Mouse (Mus musculus) kidney, adult 11 months (tissue): Measurements from ENCODE around the gene Zfp974.
"Not testable (repeated sequence)": the region's sequence is repeated elsewhere in the genome, so short reads cannot be mapped to it uniquely, and the experiment has no call there.

Experiments
- DNase-seq: peaks from one replicate; pipeline ENCODE4 v3.0.0; 2022

The Zfp974 gene

GRCm38 (mm10) chr7:27928818-27929695, at the start of gene Zfp974:
Gene Zfp974, minus strand, starts transcription at chr7:27929460.
- DNase-seq: peak; percentile 37

- not testable (repeated sequence) for DNase-seq
These were observed 20.2 kb upstream of the Zfp974 start for GRCm38 (mm10) chr7:27949451-27949850.

- DNase-seq: not testable (repeated sequence)
These were observed 12.6 kb upstream of the Zfp974 start for GRCm38 (mm10) chr7:27941869-27942268.

- DNase-seq: not testable (repeated sequence)
These were observed 4.5 kb upstream of the Zfp974 start for GRCm38 (mm10) chr7:27933800-27934158.

GRCm38 (mm10) chr7:27933050-27933799, 4.0 kb upstream of the Zfp974 start:
- no peak for DNase-seq

DNA sequence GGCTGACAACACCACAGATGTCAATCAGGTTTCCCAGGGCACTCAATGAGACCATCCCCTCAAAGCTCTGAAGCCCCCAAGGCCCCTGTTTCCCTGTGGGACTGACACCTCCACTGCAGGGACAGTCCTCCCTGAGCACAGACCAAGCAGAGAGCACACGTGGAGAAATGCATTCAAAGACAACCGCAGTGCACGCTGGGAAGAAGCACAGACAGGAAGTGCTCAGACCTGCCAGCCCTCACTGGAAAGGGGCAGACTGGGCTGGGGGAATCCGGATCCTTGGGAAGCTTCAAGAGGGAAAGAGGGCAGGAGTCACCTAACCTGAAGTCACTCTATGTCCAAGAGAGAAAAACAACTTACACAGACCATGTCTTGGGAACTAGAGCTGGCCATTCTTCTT, 2.2 kb downstream of the Zfp974 start:
- DNase-seq: not testable (repeated sequence)

DNA sequence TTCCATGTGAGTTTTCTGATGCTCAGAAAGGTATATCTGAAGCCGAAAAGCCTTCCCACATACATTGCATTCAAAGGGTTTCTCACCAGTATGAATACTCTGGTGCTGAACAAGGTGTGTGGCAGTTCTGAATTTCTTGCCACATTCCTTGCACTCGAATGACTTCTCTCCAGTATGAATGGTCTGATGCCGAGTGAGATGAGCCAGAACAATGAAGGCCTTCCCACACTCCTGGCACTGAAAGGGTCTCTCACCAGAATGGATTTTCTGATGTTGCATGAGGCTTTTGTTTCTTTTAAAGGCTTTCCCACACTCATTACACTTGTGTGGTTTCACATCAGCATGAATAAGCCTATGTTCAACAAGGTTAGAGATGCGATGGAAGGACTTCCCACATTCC, 18.3 kb downstream of the Zfp974 start:
- not testable (repeated sequence) for DNase-seq

GRCm38 (mm10) chr7:27905061-27905848, 24.0 kb downstream of the Zfp974 start:
- DNase-seq: no peak

- no peak for DNase-seq
These were observed 28.7 kb downstream of the Zfp974 start for GRCm38 (mm10) chr7:27900601-27901000.

DNA sequence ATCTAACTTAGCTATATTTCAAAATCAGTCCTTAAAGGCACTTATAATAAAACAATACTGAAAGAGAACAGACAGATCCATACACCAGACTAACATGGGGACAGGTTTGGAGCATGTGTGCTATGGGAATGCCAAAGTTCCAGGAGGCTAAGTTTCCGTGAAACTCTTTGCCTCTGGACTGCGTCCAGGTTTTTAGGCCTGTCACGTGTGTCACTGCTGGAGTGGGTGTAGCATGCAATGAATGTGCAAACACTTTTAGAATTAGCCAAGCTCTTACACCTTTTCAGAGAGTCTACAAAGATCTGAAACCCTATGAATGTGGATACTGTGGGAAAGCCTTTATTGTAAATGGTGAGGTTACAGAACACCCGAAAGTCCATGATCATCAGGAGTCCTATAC, 47.5 kb downstream of the Zfp974 start:
- DNase-seq: no peak

GRCm38 (mm10) chr7:27862578-27862977, 66.7 kb downstream of the Zfp974 start:
- DNase-seq: not testable (repeated sequence)

GRCm38 (mm10) chr7:27860396-27861235, 68.6 kb downstream of the Zfp974 start:
- peak; percentile 83 for DNase-seq

GRCm38 (mm10) chr7:27859301-27860251, 69.7 kb downstream of the Zfp974 start:
- DNase-seq: no peak
